Mouse (Mus musculus) CH12.LX (cell line): ENCODE measurements at regions not wholly inside any gene's neighbourhood (a gene's known extent, or its start where the extent isn't known, plus 50 kb on each side); places are given as distances from the start of the nearest gene placed in this dataset.

Experiments
- CTCF ChIP-seq, 2 experiments: IDR thresholded peaks in 1 of 2; conservative IDR thresholded peaks in 1 of 2; 2 replicates each; pipeline ENCODE4 v1.5.1; 2011 to 2012; ENCODE audit warnings: low read depth in 2 of 2, low read length in 2 of 2, improper control_type of control experiment in 1 of 2, inconsistent platforms in 1 of 2, mild to moderate bottlenecking in 1 of 2, moderate library complexity in 1 of 2
- POLR2A ChIP-seq: IDR thresholded peaks from 2 replicates; pipeline ENCODE4 v1.6.1; 2011; ENCODE audit warnings: low read depth, mild to moderate bottlenecking, improper control_type of control experiment, low read length
- USF1 ChIP-seq: IDR thresholded peaks from 2 replicates; pipeline ENCODE4 v1.6.1; 2014; ENCODE audit warnings: low read depth, mild to moderate bottlenecking, inconsistent platforms, low read length, improper control_type of control experiment

DNA sequence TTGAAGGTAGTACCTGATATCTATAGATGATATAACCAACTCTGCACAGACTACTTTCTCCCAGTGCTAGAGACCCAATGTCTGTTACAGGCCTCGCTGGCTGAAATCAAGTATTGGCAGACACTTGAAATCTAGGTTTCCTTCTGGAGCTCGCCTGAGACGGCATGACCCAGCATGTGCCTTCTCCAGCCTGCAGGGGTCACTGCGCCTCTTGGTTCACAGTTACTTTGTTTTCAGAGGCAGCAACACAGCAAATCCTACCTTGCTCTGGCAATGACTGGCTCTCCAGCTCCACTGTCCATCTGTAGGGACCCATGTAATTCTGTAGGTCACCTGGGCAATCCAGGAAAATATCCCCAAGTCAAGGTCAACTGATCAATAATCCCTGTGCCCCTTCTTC lies 111.6 kb upstream of the Ppp2r2d start:
- TF ChIP-seq USF1 (no peak), CTCF (conservative IDR thresholded peaks at IDR 0.05 in 1 of 2, IDR thresholded peaks at IDR 0.05 in 1 of 2; ENCODE audit: low read depth in 2 of 2, low read length in 2 of 2) (peak; percentile 49 to 79), POLR2A (no peak)
